Mouse (Mus musculus) thymus, postnatal 4 days (tissue): ENCODE measurements around the gene Cdca4.
A peak's percentile ranks its signal among the peaks of the same experiment; 100 is the strongest.

Experiments
- DNase-seq: peaks from one replicate; pipeline ENCODE4 v3.0.0; 2021

Cdca4 gene

GRCm38 (mm10) chr12:112798332-112798681 is 30.9 kb downstream of the Cdca4 start:
- no peak for DNase-seq

GRCm38 (mm10) chr12:112797672-112798331 is 31.4 kb downstream of the Cdca4 start:
- no peak for DNase-seq

GRCm38 (mm10) chr12:112796551-112797510 is 32.4 kb downstream of the Cdca4 start:
- no peak for DNase-seq

- no peak for DNase-seq
These were observed 33.6 kb downstream of the Cdca4 start for GRCm38 (mm10) chr12:112795466-112796104.

- no peak for DNase-seq
These were observed 34.2 kb downstream of the Cdca4 start for GRCm38 (mm10) chr12:112794998-112795397.

- DNase-seq: no peak
These were observed 34.8 kb downstream of the Cdca4 start for GRCm38 (mm10) chr12:112794356-112794816.

- no peak for DNase-seq
These were observed 35.4 kb downstream of the Cdca4 start for GRCm38 (mm10) chr12:112793601-112794355.

GRCm38 (mm10) chr12:112791026-112791425 is 38.2 kb downstream of the Cdca4 start:
- DNase-seq: no peak

GRCm38 (mm10) chr12:112774481-112774880 is 54.7 kb downstream of the Cdca4 start:
- no peak for DNase-seq

- DNase-seq: peak; percentile 3
These were observed 55.2 kb downstream of the Cdca4 start for GRCm38 (mm10) chr12:112774026-112774425.

GRCm38 (mm10) chr12:112773366-112773765 is 55.9 kb downstream of the Cdca4 start:
- DNase-seq: peak; percentile 8

GRCm38 (mm10) chr12:112772306-112772705 is 56.9 kb downstream of the Cdca4 start:
- DNase-seq: no peak

GRCm38 (mm10) chr12:112770396-112770795 is 58.8 kb downstream of the Cdca4 start:
- DNase-seq: peak; percentile 4
